Mouse (Mus musculus) megakaryocyte, embryonic 14.5 days (primary cell): Measurements from ENCODE around the gene Postn. TPM values are rescaled to one million over a fixed set of nuclear protein-coding genes. Genes with fewer than 3 reads are reported as not detected.

Experiments
- H3K27me3 ChIP-seq: replicated peaks from 2 replicates; pipeline ENCODE3; 2012; ENCODE audit warnings: inconsistent platforms
- H3K36me3 ChIP-seq: replicated peaks from 2 replicates; pipeline ENCODE3; 2012; ENCODE audit warnings: low read length, inconsistent platforms, mixed read lengths
- H3K4me1 ChIP-seq: 2 replicates; pipeline ENCODE4 v1.6.1; 2012; ENCODE audit warnings: inconsistent platforms
- H3K4me3 ChIP-seq: replicated peaks from 2 replicates; pipeline ENCODE3; 2012; ENCODE audit warnings: moderate library complexity, mild to moderate bottlenecking, inconsistent platforms
- H3K9me3 ChIP-seq: 2 replicates; pipeline ENCODE4 v1.6.1; 2012; ENCODE audit warnings: inconsistent platforms
- FLI1 ChIP-seq: IDR thresholded peaks from 2 replicates; pipeline ENCODE4 v1.6.1; 2012; ENCODE audit warnings: low read length, inconsistent platforms, mixed read lengths
- GATA1 ChIP-seq: IDR thresholded peaks from 3 replicates; pipeline ENCODE4 v1.6.1; 2012; ENCODE audit warnings: mixed read lengths, low read length, inconsistent platforms, borderline replicate concordance
- polyA plus RNA-seq: library from polyadenylated mRNA; stranded (reverse); fragments of >175 nt; gene quantifications from 2 replicates; pipeline ENCODE4 v1.2.3, GENCODE M21; 2012; ENCODE audit warnings: low replicate concordance; ENCODE audit not compliant: insufficient read depth

Postn gene
- not detected in 2 replicates for polyA plus RNA-seq

DNA sequence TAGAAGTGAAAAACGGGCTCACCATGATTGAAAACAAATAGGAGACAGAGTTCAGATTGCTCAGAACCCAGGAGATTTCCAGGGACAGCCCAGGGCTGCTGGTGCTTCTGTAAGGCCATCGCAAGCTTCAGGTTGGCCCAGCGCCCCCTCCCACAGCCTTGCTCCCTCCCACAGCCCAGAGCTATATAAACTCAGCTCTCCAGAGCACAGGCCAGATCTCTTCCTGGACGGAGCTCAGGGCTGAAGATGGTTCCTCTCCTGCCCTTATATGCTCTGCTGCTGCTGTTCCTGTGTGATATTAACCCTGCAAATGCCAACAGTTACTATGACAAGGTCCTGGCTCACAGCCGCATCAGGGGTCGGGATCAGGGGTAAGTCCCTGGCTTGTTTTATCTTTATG is at the start of gene Postn:
Postn (plus strand) TSS at position 213 of the 400 bp plus-strand sequence.
- Histone ChIP-seq H3K27me3 (no peaks in the 10 kb centered on the region), H3K4me3 (no peak within 1 kb of the TSS), H3K9me3 (no peaks in the 10 kb centered on the region), H3K4me1 (no peaks in the 10 kb centered on the region), H3K36me3 (no peaks in the 10 kb centered on the region)
- TF ChIP-seq FLI1: no peak
- TF ChIP-seq GATA1: no peak

DNA sequence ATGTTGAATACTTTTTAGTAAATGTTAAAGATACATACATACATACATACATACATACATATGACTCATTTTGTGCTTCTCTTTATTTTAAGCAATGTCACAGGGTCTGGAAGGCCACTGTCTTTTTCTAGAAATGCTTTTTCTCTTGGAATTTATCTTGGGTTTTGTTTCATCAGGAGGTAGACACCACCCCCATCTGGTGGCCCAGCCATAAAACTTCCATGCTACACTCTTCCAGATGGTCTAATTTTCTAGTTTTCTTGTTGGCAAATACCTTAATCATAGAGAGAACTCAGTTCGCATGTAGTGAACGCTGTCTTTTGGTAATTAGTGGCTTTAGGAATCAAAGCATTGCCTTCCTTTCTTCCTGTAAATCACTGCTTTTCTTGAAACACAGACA is 46.9 kb upstream of the Postn start:
- TF ChIP-seq GATA1: no peak
- no peak for TF ChIP-seq FLI1
- H3K4me3 ChIP-seq: no peak overlapping the region
- H3K9me3 ChIP-seq: peaks cover 13% of the 10 kb centered on the region
- no peaks in the 10 kb centered on the region for H3K36me3 ChIP-seq
- no peaks in the 10 kb centered on the region for H3K4me1 ChIP-seq
- no peaks in the 10 kb centered on the region for H3K27me3 ChIP-seq

DNA sequence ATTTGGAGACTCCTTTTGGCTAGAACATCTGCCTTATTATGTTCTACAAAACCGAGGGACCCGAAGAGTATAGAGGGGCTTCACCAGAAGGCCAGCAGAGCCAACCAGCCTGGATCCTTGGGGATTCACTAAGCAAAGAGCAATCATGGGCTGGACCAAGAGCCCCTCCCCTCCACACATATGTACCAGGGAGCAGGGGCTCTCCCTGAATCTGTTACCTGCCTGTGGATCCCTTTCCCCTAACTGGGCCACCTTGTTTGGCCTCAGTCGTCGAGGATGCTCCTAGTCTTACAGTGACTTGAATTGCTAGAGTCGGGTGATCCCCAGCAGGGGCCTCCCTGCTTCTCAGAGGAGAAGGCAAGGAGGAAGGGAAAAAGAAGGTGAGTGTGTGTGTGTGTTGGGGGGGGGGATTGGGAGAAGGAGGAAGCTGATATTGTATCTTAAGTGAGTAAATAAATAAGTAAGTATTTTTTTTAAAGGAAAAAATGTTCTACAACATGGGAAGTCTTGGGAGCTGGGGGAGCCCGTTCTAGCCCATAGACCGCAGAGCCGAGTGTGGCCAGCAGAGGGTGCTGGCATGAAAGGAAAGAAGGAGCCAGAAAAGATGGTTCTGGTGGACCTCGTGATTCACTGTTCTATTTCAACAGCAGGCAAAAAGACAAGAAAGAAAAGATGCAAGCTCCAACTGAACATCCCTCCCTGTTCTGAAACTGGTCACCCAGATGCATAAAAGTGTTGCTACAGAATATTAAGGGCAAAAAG is 7.8 kb upstream of the Postn start:
- no peak overlapping the region for H3K4me3 ChIP-seq
- no peaks in the 10 kb centered on the region for H3K27me3 ChIP-seq
- no peaks in the 10 kb centered on the region for H3K4me1 ChIP-seq
- TF ChIP-seq GATA1 (no peak), FLI1 (no peak)
- H3K36me3 ChIP-seq: no peaks in the 10 kb centered on the region
- no peaks in the 10 kb centered on the region for H3K9me3 ChIP-seq

DNA sequence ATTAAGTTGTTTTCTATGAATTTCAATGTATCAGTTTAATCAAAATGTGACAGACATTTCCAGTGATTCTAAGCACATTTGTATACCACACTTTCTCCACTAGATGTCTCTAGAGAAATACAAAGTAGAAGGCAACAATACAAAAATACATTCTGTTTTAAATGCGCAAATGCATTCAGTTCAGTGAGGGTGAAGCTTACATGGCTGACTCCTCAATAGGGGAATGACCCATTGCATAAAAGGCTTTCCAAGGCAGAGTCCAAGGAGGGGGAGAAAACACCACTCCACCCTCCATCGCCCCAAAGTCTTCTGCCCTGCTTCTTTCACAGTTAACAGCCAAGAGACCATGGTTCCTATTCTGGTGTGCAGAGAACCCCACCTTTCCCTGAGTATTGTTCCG is 3.3 kb upstream of the Postn start:
- H3K36me3 ChIP-seq: no peaks in the 10 kb centered on the region

DNA sequence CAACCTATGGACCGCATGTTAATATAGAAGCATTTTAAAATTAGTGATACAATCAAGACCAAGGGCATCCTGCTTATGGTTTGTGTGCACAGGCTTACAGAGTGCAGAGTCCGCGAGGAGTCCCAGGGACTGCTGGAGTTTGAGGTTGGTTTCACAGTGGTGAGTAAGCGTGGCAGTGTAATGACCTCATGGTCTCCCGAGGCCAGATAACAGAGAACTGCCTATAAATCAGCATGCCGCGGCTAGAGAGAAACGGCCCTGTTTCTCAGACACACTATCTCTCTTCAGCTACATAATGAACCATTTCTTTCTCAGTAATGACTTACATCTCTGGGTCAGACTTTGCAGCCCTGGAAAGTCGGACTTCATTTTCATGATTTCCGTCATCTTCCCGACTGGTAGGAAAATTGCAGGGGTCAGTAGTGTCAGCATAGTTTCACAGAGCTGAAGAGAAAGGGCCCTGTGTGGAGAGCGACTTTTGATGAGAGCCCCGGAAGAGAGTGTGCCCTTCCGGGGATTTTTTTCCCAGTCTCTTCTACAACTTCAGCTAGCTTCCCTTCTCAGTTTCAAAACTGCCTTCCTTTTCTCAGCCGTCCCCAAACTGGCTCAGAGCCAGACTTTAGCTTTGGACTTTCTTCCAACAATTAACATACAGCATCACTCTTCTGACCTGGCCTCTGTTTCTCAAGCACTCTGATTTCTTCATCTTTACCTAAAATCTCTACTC is 2.3 kb upstream of the Postn start:
- Histone ChIP-seq H3K4me3 (no peak overlapping the region), H3K9me3 (no peaks in the 10 kb centered on the region), H3K36me3 (no peaks in the 10 kb centered on the region), H3K4me1 (no peaks in the 10 kb centered on the region), H3K27me3 (no peaks in the 10 kb centered on the region)
- TF ChIP-seq FLI1 (no peak), GATA1 (no peak)

More for the DNA sequence above, 3.3 kb upstream of the Postn start:
- Histone ChIP-seq H3K4me3 (no peak overlapping the region), H3K9me3 (no peaks in the 10 kb centered on the region), H3K27me3 (no peaks in the 10 kb centered on the region), H3K4me1 (no peaks in the 10 kb centered on the region)
- no peak for TF ChIP-seq GATA1

DNA sequence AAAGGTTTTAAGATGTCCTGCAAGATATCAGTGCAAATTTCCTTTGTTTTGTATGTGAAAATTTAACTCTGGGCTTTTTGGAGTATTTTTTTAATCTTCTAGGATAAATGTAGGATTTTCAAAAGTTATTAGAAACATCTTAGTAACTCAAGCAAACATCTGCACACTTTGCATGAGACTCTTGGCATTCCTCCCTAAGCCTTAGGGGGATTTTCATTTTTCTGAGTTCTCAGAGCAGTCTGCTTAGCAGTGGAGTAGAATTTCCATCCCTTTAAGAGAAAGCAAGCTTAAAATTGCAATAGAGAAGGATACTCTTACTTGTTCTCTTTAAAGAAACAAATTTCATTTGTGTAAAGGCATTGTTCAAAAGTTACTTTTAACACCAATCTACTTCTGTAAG is 747 bp downstream of the Postn start:
- Histone ChIP-seq H3K27me3 (no peaks in the 10 kb centered on the region), H3K4me3 (no peak overlapping the region), H3K9me3 (no peaks in the 10 kb centered on the region), H3K36me3 (no peaks in the 10 kb centered on the region), H3K4me1 (no peaks in the 10 kb centered on the region)
- no peak for TF ChIP-seq GATA1
- TF ChIP-seq FLI1: no peak

DNA sequence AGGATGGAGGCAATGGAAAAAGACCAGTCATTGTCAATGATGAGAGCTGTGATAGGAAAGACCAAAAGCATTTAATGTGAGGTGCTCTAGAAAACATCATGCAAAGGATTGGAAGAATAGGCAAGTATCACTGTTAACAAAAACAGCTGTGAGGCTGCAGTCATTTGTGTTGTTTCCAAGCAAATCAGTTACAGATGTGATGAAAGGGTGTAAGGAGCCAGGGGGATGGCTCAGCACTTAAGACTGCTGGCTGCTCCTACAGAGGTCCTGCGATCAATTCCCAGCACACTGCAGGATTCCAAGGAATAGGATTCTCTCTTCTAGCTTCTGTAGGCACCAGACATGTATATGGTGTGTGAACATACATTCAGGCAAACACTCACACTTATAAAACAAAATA is 10.1 kb downstream of the Postn start:
- TF ChIP-seq GATA1 (no peak), FLI1 (no peak)
- H3K9me3 ChIP-seq: peaks cover 5% of the 10 kb centered on the region; the same call in 1 of the 2 replicates
- H3K4me1 ChIP-seq: no peaks in the 10 kb centered on the region
- H3K36me3 ChIP-seq: no peaks in the 10 kb centered on the region
- H3K27me3 ChIP-seq: no peaks in the 10 kb centered on the region
- H3K4me3 ChIP-seq: no peak overlapping the region

DNA sequence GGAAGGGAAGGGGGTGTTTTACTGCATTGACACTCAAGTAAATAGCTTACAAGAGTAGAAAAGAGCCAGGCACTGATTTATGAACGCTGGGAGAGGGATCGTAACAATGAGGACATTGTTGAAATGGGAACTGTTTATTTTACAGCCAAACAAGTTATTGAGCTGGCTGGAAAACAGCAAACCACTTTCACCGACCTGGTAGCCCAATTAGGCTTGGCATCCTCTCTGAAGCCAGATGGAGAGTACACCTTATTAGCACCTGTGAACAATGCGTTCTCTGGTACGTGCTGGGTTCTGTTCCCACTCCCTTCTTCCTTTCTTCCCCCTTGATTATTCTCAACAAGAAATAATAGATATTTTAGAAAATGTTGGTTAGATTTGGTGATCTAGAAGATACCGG is 11.7 kb downstream of the Postn start:
- Histone ChIP-seq H3K4me3 (no peak overlapping the region), H3K27me3 (no peaks in the 10 kb centered on the region), H3K4me1 (no peaks in the 10 kb centered on the region), H3K36me3 (no peaks in the 10 kb centered on the region), H3K9me3 (peaks cover 7% of the 10 kb centered on the region; the same call in 1 of the 2 replicates)
- no peak for TF ChIP-seq GATA1
- TF ChIP-seq FLI1: no peak

DNA sequence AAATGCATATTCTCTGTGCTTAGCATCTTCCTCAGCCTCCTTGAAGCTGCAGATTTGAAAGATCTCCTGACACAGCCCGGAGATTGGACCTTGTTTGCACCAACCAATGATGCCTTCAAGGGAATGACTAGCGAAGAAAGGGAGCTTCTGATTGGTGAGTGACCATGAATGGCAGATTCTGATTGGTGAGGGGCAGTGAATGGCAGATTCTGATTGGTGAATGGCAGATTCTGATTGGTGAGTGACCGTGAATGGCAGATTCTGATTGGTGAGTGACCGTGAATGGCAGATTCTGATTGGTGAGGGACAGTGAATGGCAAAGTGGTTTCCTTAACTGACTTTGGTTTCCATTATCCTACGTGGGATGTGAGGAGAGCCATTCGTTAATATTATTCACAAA is 15.1 kb downstream of the Postn start:
- no peaks in the 10 kb centered on the region for H3K27me3 ChIP-seq
- TF ChIP-seq FLI1 (no peak), GATA1 (no peak)
- H3K4me1 ChIP-seq: no peaks in the 10 kb centered on the region
- H3K4me3 ChIP-seq: no peak overlapping the region
- H3K36me3 ChIP-seq: no peaks in the 10 kb centered on the region
- H3K9me3 ChIP-seq: 0 out of 2 replicates have a peak, but pooled peaks cover 7% of the 10 kb centered on the region

DNA sequence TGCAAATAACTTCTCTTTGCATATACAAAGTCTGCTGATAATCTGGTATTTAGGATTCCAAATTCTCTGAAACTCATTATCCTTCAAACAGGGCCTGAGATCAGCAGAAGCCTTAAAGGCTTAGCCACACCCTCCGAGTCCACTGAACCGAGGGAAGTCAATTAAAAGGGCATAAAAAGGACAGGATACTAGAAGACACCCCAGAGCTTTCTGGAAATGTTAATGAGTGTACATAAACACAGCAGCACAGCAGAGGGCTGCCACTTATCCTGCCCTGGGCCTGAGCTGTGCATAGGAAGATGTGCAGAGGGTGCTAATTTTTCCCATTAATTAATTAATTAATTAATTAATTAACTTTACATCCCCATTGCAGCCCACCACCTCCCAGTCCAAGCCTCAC is 16.7 kb downstream of the Postn start:
- Histone ChIP-seq H3K27me3 (no peaks in the 10 kb centered on the region), H3K9me3 (0 out of 2 replicates have a peak, but pooled peaks cover 7% of the 10 kb centered on the region), H3K4me3 (no peak overlapping the region), H3K36me3 (no peaks in the 10 kb centered on the region), H3K4me1 (no peaks in the 10 kb centered on the region)
- TF ChIP-seq GATA1 (no peak), FLI1 (no peak)
